Mouse (Mus musculus) c-Kit-positive CD71-positive TER-119-positive erythroid progenitor cells, embryonic 14.5 days (primary cell): ENCODE measurements around the gene Fam117a.
"Not testable (repeated sequence)": the region's sequence is repeated elsewhere in the genome, so short reads cannot be mapped to it uniquely, and the experiment has no call there.

Experiments
- DNase-seq: peaks from one replicate; pipeline ENCODE4 v3.0.0-alpha.2; 2013; ENCODE audit warnings: low spot score

Gene Fam117a

DNA sequence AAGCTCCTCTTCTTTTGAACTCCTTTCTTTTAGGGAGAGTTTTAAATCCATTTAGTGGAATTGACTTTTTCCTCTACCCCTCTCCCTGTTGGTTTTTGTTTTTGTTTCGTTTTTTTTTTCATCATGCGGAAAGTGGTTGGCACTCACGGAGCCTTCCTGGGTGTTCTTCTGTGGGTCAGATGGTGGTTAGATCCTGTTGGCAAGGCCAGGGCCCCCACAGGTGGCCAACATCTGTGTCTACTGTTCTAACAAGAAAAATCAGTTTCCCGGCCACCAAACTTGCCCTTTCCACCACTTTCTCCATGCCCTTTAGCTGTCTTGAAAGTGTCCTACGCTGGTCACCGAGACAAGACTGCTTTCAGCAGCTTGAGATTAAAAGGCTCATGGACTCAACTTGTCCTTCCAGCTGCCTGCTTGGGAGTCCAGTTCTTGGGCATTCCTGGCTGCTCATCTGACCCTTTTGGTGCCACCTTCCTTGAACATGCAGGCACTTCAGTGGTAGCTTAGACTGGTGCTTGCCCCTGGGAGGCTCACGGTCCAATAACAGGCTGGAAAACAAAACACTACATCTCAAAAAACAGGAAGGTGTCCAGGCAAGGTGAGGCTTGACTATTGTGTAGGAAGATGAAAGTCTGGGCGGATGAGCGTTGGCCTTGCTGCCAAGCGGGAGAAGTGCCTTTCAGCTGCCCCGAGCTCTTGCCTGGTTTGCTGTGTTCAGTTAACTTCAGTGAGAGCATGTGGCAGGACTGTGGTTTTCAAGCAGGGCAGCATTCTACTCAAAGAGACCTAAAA is 56.1 kb downstream of the Fam117a start:
- no peak for DNase-seq

DNA sequence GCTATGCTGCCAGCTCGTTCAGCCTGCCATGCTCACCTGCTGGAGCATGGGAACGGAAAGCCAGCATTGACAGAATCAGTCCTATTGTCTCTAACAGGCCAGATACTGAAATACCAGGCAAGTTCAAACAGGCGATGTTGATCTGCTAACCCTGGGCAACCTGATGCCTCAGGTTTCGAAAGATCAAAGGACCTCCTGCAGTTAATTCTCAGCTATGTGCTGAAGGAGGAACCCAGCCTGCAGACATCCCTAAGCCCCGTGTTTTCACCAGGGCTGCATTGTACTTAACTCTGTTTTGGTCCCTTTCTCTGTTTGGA is 56.6 kb downstream of the Fam117a start:
- DNase-seq: no peak

DNA sequence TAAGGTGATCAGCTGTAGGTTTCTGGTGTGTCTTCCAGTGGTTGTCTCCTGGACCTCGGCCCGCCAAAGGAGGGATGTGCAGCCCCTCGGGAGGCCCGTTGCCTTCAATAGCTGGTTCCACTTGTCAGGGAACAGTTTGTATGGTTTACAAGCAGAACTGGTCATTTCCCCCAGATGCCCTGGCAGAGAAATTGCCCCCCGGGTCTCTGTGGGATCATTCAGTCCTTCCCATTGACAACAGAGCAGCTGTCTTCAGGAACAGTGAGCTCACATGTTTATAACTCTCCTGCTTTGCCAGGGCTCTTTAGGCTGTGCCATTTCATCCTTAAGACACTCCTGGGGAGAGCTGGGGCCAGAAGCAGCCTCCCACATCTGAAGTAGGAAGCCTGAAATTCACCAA is 57.3 kb downstream of the Fam117a start:
- DNase-seq: no peak

DNA sequence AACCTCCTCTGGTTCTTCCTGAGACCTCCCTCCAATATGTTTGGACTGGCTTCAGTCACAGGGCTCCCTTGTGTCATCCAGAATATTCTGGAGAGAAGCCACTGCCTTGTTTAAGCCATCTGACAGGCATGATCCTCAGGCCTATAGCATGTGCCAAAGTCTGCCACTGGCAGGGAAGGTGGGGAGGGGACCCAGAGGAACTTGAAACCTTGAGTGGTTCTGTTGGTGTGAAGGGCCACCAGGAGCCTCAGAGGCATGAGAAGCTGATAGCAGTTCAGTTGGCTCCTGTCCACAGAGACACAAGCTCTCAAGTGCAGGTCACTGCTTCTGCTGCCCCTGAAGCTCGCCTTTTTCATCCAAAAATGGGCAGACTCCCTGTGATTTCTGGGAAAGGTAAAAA is 59.7 kb downstream of the Fam117a start:
- no peak for DNase-seq

DNA sequence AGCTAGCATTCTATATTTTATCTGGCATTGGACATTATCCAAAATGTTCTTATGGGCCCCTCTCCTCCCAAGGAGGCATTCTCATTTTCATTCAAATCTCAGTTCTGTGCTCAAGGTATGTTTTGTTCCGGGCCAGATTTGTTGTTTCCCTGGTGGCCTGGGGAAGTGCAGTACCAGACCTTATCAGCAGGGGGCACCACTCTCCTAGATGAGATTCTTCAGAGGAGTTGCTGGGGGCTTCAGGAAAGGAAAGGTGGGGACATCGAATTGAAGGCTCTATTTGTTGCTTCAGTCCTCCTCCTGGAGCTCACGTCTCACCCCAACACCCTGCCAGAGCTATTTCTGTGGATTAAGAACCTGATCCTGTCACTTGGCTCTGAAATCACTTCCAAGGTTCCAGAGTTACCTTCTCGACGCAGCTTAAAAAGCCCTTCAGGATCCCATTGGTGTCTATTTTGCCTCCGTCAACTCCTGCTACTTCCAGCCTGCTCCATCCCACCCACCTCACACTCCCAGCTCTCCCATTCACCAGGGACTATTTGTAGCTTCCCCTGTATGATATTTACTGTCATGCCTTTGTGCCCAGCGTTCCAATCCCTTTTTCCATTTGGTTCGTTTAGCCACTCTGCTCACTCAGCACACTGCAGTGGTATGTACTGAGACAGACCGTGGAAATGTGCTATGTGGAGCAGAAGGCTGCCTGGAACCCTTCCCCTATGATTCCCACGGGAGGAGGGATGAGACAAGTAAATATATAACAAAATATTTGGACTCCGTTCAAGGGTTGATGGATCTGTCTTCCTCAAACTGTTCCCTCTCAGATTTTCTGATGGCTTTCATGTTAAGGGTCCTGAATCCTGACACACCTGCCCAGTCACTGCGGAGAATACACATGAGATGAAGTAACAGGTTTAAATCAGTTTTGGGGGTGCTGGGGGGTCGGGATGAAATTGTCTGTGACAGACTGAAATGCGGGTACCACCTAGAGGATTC is 61.3 kb downstream of the Fam117a start:
- DNase-seq: peak; percentile 50

DNA sequence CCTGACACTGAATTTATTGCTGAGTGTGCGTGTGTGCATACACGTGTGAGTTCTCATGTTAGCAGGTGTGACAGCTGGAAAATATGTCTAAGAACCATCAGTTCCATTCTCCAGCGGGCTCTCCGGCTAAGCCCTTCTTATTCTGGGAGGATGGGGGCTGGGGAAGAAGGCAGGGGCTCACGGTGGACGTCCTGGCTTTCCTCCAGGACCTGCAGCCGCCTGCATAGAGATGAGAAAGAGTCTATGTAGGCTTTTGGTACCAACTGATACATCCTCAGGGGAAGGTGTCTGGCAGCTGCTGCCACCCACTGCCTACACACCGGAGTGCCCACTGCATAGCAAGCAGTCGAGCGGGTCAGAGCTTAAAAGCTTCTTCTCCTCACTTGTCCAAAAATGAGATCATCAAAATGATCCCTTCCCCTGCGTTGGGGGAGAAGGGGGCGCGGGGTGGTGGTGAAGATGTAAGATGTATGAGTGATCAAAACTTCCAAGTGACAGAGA is 62.8 kb downstream of the Fam117a start:
- DNase-seq: no peak

DNA sequence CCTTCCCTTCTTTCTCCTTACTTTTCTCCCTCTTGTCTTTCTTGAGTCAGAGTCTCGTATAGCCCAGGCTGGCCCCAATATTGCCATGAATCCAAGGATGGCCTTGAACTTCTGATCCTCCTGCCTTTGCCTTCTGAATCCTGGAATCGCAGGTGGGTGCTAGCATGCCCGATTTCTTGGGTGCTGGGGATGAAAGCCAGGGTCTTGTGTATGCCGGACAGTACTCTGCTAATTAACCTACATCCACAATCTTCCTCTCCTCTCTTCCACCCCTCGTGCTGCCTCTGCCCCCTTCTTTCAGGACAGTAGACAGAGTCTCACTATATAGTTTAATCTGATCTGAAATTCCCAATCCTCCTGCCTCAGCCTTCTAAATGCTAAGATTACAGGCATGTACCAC is 64.8 kb downstream of the Fam117a start:
- no peak for DNase-seq

DNA sequence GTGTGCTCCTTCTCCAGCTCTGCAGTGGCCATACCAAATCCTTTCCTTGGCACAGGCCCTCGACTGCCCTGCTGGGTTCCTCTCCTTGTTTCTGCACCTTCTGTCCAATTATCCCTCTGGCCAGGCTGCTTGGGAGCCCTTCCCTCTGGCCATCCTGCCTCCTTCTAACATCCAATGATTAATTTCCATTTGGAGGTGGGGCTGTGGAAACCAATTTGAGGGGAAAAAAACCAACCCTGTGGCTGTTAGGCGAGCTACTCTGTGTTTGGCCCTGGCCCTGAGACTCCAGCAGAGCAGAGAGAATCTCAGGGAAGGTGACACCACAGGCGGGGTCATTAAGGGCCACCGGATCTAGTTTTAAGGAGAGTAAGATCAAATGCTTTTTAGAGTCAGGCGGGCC is 65.4 kb downstream of the Fam117a start:
- DNase-seq: no peak

DNA sequence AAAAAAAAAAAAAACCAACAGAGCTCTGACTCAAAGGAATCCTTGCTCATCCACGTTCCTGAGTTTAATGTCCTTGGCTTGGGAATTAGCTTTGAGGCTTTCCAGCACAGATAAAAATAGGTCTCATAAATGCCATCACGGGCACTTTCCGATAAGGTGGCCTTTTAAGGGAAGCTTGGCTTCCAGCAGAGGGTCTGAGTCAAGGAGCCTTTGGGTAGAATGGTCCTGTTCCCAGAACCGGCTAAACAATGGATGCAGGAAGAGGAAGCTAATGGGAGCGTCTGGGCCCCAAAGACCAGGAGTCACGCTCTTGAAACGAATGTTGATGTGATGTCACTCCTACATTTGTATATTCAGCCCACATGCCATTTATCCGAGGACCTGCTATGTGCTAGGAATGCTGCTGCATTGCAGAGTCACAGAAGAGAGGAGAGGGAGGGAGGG is 65.9 kb downstream of the Fam117a start:
- no peak for DNase-seq

DNA sequence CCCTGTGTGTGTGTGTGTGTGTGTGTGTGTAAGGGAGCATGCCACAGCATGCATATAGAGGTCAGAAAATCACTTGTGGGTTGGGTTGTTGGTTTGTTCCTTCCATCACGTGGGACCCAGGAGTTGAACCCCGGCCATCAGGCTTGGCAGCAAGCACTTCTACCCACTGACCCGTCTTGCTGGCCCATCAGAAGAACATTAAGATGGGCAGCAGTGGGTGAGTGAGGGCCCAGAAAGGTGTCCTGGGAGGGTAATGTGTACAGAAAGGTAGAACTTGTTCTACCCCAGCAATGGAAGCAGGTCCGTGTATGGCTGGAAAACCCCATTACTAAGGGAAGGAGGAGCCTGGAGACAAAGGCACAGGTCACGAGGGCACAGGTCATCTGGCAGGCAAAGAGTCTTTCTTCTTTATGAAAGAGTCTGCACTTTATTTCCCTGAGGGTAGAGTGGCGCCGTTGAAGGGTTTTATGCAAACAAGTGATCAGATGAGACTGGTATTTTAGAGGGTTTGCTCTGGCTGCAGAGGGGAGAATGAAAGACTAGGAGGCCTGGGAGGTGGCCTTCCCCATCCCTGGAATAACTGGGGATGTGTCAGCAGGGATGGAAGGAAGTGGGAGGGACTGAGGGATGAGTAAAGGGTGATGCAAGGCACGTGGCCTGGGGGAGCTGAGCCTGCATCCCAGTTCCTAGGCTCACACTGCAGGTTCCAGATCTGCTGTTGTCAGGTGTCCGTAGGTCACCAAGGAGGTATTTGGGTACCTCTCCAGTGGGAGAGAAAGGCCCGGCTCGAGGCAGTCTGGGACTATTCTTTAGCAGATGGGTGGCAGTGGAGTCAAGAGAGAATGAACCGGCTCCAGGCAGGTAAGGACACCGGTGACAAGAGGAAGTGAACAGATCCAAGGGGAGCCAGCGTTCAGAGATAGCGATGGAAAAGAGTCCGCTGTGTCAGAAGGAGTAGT is 66.8 kb downstream of the Fam117a start:
- no peak for DNase-seq

DNA sequence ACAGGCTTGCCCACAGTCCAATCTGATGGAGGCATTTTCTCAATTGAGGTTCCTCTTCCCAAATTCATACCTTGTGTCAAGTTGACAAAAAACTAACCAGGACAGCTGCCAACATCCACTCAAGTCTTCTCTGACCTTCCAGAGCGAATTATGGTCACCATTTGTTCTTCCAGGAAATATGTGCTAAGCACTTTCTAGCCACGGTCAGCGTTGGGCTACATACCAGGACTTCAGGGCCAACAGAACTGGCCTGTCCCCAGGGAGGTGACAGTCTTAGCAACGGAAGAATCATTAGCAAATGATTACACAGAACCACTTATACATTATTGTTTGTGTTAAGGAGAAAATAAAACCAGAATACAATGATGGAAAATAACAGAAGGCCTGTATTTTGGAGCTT is 69.0 kb downstream of the Fam117a start:
- no peak for DNase-seq

DNA sequence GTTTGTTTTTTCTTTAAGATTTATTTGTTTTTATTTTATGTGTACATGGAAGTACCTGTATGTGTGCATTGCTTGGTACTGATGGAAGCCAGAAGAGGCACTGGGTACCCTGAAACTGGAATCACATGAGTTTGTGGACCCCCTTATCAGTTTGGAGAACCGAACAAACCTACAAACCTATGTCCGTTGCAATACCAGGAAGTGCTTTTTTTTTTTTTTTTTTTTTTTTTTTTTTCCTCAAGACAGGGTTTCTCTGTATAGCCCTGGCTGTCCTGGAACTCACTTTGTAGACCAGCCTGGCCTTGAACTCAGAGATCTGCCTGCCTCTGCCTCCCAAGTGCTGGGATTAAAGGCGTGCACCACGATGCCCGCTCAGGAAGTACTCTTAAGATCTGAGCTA is 69.6 kb downstream of the Fam117a start:
- not testable (repeated sequence) for DNase-seq

DNA sequence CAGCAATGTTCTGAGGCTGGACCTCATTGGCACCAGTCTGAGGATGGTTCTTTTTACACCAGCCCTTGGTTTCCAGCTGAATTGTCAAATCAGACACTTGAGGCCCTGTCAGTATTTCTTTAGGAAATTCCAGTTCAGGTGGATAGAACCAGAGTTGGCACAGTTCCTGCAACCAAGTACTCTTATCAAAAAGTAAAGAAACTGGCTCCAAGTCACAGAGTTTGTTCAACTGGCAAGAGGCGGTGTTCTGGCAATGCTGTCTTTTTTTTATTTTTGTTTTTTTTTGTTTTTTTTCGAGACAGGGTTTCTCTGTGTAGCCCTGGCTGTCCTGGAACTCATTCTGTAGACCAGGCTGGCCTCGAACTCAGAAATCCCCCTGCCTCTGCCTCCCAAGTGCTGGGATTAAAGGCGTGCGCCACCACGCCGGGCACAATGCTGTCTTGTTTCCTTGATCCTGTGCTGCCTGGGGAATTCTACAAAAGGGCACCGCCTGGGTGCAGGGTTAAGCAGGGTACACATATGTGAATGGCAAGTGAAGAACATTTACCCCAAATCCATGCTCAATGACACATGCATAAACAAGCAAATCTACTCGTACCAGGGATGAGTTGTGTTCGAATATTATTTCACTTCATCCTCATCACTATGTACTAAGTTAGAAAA is 72.8 kb downstream of the Fam117a start:
- DNase-seq: no peak

DNA sequence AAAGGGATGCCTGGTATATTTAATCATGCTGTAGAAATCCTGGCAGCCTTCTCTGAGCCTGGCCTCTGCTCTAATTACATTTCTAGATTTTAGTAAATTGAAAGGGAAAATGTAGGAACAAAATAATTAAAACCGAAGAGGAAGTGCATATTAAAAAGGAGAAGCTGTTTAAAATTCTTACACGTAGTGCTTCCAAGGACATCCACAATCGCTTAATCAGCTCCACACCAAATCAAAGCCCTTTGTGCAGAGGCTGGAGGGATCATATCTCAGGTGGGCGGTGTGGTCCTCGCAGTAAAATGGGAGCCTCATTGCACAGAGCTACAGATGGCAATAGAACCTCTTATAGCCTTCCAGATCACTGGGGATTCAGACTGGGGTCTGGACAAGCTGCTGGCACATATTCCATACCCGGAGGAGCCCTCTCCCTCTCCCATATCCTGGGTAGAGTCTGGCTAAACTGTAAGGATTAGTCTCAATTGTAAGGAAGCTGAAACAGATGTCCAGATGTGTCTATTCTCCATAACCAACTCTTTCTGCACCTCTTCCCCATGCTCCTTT is 74.7 kb downstream of the Fam117a start:
- no peak for DNase-seq

DNA sequence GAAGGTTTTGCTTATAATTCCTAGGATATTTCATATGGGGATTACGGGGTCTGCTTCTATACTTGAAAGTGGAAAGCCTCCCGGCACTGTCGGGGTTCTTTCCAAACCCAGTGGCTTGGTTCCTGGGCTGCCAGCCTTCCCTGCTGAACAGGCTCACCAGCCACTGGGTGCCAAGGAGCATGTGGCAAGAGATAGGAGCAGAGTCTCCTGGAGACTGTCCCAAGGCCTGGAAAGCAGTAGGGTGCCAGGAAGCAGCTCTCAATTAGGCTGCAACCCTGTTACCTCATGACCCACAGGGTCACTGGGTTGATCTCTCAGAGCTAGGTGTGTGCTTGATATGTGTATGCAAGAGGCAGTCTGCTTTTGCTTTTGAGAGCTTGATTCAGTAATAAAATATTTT is 75.8 kb downstream of the Fam117a start:
- no peak for DNase-seq

DNA sequence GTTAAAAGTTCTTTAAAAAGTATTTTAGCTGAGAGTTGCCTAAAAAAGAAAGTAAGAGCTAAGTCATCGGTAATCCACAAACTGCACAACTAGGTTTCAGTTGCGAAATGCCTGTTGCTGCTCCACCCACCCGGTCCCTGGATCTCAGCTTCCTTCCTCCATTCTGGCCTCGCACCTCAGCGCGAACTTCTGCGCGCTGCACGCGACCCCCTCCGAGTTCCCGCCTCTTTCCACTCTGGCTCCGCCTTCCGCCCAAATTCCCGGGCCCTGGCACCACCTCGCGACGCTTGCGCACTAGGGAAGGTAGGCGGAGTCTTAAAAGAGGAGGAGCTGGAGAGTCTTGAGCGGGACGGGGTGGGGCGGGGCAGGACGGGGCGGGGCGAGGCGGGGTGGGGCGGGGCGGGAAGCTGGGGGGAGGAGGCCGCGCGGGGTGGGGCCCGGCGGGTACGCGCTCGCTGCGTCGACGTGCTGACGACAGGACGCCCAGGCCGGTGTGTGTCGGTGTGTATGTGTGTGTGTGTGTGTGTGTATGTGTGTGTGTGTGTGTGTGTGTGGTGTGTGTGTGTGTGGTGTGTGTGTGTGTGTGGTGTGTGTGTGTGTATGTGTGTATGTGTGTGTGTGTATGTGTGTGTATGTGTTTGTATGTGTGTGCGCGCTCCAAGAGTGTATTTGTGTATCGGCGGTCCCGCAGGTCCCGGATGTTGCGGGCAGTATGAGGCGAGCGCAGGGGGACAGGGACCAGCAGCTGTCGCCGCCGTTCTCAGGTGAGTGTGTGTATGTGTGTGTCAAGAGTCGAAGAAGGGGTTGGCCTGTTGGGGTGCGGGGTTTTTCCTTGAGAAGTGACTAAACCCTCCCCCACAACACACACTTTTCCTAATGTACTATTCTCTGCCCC is 77.1 kb downstream of the Fam117a start, which contains the start of gene Spop:
TSS of gene Spop (plus strand) at position 440 of the 895 bp plus-strand sequence.
- DNase-seq: peak; percentile 94

DNA sequence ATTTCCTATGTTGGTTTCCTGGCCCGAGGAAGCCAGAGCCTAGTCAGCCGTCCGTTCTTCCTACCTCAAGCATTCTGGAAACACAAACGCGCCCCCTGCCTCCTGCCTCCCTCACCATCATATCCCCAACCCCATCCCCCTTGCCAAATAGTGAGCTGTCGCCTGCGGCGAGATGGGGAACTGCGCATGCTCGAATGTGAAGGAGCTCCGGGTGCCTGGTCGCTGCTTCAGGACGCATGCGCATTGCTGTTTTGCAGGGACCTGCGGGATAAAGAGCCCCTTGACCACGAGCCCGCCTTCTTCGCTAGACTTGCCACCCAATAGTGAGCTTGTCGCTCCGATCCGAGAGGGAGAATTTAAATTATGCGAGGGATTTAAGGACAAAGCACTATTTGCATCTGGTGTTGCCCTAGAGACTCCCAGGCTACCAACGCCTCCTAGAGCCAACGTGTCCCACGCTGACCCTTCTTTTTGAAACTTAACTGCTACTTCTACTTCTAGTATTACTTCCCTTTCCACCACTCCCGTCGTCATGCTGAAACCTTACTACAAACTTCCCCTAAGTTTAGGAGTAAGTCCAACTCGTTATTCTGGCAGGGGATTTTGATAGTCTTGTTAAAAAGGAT is 77.8 kb downstream of the Fam117a start:
- DNase-seq: peak; percentile 94

DNA sequence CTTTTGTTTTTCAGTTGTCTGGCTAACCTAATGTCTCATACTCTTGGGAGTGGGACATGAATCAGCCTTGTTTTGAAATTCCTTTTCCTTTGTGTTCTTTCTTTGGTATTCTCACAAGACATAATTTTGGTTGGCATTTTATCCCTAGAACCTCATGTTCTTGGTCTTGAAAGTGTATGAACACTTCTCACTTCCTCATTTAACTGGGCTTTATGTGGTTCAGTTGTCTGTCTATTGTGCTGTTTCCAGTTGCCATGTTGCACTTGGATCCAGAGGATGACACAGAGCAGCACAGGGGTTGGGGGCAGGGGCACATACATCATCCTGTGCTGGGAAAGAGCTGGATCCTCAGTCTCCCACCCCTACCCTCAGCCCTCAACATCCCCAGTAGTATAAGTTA is 79.1 kb downstream of the Fam117a start:
- no peak for DNase-seq

DNA sequence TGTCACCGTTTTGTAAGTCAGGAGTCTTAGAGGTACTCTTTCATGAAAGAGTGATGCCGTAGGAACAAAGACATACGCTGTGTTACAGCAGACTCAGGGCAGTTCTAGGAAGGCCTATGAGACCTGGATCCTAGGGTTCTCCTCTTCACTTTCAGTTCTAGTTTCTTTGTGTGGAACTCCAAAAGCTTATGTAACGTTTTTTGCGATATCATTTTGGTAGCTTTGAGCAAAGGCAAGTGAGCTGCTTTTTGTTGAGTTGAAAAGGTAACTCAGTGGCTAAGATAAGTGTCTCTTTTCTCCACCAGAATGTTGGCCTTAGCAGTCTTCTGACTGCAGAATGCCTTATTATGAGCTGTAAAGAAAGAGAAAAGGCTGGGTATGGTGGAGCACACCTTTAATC is 80.5 kb downstream of the Fam117a start:
- no peak for DNase-seq
